Mouse (Mus musculus): ENCODE results near the gene Mast3.

DNA sequence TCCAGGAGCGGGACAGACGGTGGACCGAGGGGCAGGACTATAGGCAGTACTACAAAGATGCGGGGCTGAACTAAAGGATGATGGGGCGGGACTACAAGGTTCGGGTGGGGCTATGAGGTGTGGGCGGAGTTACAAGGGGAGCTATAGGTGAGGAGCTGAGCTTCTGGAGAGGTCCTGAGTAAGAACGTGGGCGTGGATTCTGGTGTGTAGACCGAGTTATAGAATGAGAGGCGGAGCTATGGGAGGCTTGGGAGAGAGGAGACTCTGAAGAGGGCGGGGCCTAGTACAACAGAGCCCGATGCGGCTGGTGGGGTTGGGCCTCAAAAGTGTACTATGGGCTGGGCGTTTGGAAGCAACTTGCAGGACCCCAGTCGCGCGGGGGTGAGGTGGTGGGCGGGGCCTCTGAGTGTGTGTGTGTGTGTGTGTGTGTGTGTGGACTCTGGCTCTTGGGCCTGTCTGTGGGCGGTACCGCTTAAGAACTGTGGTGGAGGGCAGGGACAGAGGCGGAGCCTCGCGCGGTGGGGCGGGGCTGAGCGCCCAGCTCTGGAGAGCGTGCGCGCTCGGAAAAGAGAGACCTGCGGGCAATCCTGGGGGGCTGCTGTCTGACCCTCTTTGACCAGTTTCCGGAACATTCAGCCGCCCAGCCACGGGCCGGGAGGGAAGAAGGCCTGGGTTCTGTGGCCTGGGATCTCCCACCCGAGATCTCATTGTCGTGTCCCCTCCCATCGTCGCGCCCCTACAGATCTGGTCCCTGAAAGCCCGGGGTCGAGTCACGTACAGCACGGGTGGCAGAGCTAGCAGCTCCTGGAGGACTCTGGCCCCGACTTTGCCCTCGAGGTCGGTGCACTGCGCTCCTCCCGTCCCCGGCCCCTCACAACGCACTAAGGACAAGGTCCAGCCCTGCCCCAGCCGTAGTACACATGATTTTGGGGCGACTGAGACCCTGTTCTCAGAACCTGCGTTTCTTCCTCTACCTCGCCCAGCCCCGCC lies 7.5 kb downstream of the Mast3 start:
- TF ChIP-seq CTCF (IDR thresholded peaks at IDR 0.05; ENCODE audit: low read depth) (no peak), EP300 (optimal IDR thresholded peaks at IDR 0.05) (no peak)
